Mouse (Mus musculus) effector memory CD4-positive, alpha-beta T cell, adult 5 months (primary cell): Measurements from ENCODE around the gene Dtnb. TPM values are rescaled to one million over a fixed set of nuclear protein-coding genes. Genes with fewer than 3 reads are reported as not detected.

Source experiments
- polyA plus RNA-seq: library from polyadenylated mRNA; unstranded; fragments of 100-300 nt; shearing (Covaris generic); gene quantifications from one replicate; pipeline ENCODE4 v1.2.1, GENCODE M21; 2017

Dtnb gene
- polyA plus RNA-seq, result 76.8 TPM

DNA sequence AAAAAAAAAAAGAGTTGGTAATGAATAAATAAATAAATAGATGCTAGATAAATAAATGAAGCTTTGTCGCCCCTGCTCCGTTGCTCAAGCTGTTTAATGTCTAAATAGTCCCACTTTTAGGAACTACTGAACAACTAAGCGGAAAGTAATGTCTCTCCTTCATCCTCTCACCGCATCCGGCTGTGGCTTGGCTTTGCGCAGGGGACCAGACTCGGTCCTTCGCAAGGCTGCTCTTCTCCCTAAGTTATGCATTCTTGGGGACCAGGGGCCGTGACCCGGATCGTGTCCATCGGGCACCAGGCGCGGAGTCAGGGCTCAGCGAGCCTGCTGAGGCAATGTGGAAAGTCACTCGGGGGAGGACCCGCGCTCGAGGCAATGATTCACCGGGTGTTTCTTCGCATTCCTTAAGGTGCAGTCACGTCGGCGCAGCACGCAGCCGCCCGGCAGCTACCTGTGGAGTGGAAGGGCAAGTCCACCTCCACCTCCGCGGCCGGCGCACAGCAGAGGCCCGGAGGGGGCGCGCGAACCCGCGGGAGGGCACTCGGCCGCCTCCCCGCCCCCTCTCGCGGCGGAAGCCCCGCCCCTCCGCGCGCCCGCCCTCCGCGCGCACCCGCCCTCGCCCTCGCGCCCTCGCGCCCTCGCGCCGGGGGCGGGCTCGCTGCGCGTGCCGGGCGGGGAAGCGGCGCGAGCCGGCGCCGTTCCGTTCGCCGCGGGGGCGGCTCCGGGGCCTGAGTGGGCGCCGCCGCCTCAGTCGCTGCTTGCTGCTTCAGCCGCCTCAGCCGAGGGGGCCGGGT, at the start of gene Dtnb:
Gene Dtnb, plus strand, starts transcription at position 595 of the 794 bp plus-strand sequence.

DNA sequence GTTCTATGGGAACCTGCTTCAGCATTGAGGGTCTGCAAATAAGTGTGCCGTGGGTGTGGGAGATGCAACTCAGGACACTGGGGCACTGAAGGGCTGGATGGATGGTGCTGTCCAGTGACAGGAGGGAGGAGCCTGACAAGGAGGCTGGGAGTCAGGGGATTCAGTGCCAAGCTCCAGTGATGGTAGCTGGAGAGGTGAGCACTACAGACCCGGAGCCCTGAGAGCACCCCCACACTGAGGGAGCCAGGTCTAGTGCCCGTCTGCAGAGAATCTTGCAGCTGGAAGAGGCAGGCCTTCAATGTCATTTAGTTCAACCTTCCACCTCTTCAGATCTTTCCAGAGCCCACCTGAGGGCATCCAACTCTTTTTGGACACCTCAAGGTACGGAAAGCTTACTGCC, 233.7 kb downstream of the Dtnb start, which contains the start of gene Dnmt3a:
Gene Dnmt3a, plus strand, starts transcription at position 156 of the 400 bp plus-strand sequence.

Other genes with a start within 250 kb of the Dtnb start
- 6.3 TPM for gene Kif3c, start 207.2 kb upstream of the Dtnb start, polyA plus RNA-seq
- 62.8 TPM for gene Asxl2, start 145.5 kb upstream of the Dtnb start, polyA plus RNA-seq
- 38.0 TPM for gene Dnmt3a, start 233.6 kb downstream of the Dtnb start, polyA plus RNA-seq